Mouse (Mus musculus) testis, adult 2 months (tissue): ENCODE results near the gene Dctpp1. TPM values are rescaled to one million over a fixed set of nuclear protein-coding genes. Genes with fewer than 3 reads are reported as not detected.

Experiments used
- H3K27ac ChIP-seq: fragments of 200-500 bp; 2 replicates; pipeline ENCODE4 v1.5.1; 2012; ENCODE audit warnings: low read depth, low read length; ENCODE audit not compliant: control insufficient read depth, insufficient read depth
- H3K27me3 ChIP-seq: fragments of 200-500 bp; 2 replicates; pipeline ENCODE4 v1.6.1; 2012; ENCODE audit warnings: mild to moderate bottlenecking, low read length, moderate library complexity; ENCODE audit not compliant: control insufficient read depth, insufficient read depth
- H3K36me3 ChIP-seq: fragments of 200-500 bp; 2 replicates; pipeline ENCODE4 v1.6.1; 2012; ENCODE audit warnings: mild to moderate bottlenecking, low read length; ENCODE audit not compliant: control insufficient read depth, insufficient read depth
- H3K4me1 ChIP-seq: fragments of 200-500 bp; 2 replicates; pipeline ENCODE4 v1.6.1; 2012; ENCODE audit warnings: low read length; ENCODE audit not compliant: control insufficient read depth, insufficient read depth
- H3K4me3 ChIP-seq: fragments of 200-500 bp; 2 replicates; pipeline ENCODE4 v1.5.1; 2012; ENCODE audit warnings: low read depth, mild to moderate bottlenecking, low read length, moderate library complexity, mixed read lengths; ENCODE audit not compliant: control insufficient read depth
- CTCF ChIP-seq: fragments of 200-500 bp; IDR thresholded peaks from 2 replicates; pipeline ENCODE4 v1.5.1; 2012; ENCODE audit warnings: low read depth, mild to moderate bottlenecking, inconsistent platforms, low read length, moderate library complexity; ENCODE audit not compliant: control insufficient read depth, insufficient read depth, insufficient replicate concordance
- POLR2A ChIP-seq: fragments of 200-500 bp; IDR thresholded peaks from 2 replicates; pipeline ENCODE4 v1.6.1; 2012; ENCODE audit warnings: low read depth, mild to moderate bottlenecking, inconsistent platforms, low read length, moderate library complexity; ENCODE audit not compliant: control insufficient read depth
- polyA plus RNA-seq: library from polyadenylated mRNA; depleted of rRNA; stranded (reverse); fragments of >200 nt; gene quantifications from 2 replicates; pipeline ENCODE4 v1.2.3, GENCODE M21; 2012

Gene Dctpp1
- polyA plus RNA-seq, 1 experiment: 22.2 TPM

- Histone ChIP-seq H3K27me3 (no peaks in the 10 kb centered on the region), H3K27ac (no peak overlapping the region), H3K4me1 (peaks cover 27% of the 10 kb centered on the region), H3K36me3 (no peaks in the 10 kb centered on the region), H3K4me3 (no peak overlapping the region)
- TF ChIP-seq POLR2A (no peak), CTCF (peak; percentile 25; the same call in 1 of the 2 replicates)
These were observed 47.0 kb downstream of the Dctpp1 start for GRCm38 (mm10) chr7:127213485-127213884.

GRCm38 (mm10) chr7:127212432-127213250 is 47.9 kb downstream of the Dctpp1 start:
- H3K4me3 ChIP-seq: no peak overlapping the region
- no peaks in the 10 kb centered on the region for H3K36me3 ChIP-seq
- peaks cover 29% of the 10 kb centered on the region for H3K4me1 ChIP-seq
- TF ChIP-seq CTCF: no peak
- TF ChIP-seq POLR2A: no peak
- H3K27ac ChIP-seq: no peak overlapping the region
- no peaks in the 10 kb centered on the region for H3K27me3 ChIP-seq

GRCm38 (mm10) chr7:127211014-127211745 is 49.3 kb downstream of the Dctpp1 start:
- Histone ChIP-seq H3K4me1 (peaks cover 32% of the 10 kb centered on the region), H3K27ac (no peak overlapping the region), H3K36me3 (no peaks in the 10 kb centered on the region), H3K4me3 (no peak overlapping the region), H3K27me3 (no peaks in the 10 kb centered on the region)
- TF ChIP-seq POLR2A (no peak), CTCF (no peak)

- no peak overlapping the region for H3K4me3 ChIP-seq
These were observed 50.2 kb downstream of the Dctpp1 start for GRCm38 (mm10) chr7:127210266-127210665.

GRCm38 (mm10) chr7:127209851-127210250 is 50.7 kb downstream of the Dctpp1 start:
- TF ChIP-seq POLR2A (no peak), CTCF (no peak)
- H3K36me3 ChIP-seq: no peaks in the 10 kb centered on the region
- H3K4me3 ChIP-seq: no peak overlapping the region
- H3K27me3 ChIP-seq: no peaks in the 10 kb centered on the region
- no peak overlapping the region for H3K27ac ChIP-seq
- H3K4me1 ChIP-seq: peaks cover 23% of the 10 kb centered on the region

More at GRCm38 (mm10) chr7:127210266-127210665, 50.2 kb downstream of the Dctpp1 start:
- H3K27me3 ChIP-seq: no peaks in the 10 kb centered on the region
- H3K4me1 ChIP-seq: peaks cover 27% of the 10 kb centered on the region
- TF ChIP-seq POLR2A (no peak), CTCF (no peak)
- H3K36me3 ChIP-seq: no peaks in the 10 kb centered on the region
- no peak overlapping the region for H3K27ac ChIP-seq

- H3K36me3 ChIP-seq: no peaks in the 10 kb centered on the region
- H3K27ac ChIP-seq: peak within 1 kb of the TSS; percentile 40
- peak; percentile 28; the same call in 1 of the 2 replicates for TF ChIP-seq CTCF
- TF ChIP-seq POLR2A: 0 out of 2 replicates have a peak, but pooled peaks have one; percentile 31
- H3K27me3 ChIP-seq: no peaks in the 10 kb centered on the region
- H3K4me3 ChIP-seq: peak within 1 kb of the TSS; percentile 73
- H3K4me1 ChIP-seq: peaks cover 14% of the 10 kb centered on the region
These were observed 51.7 kb downstream of the Dctpp1 start, which contains the start of gene Mylpf for GRCm38 (mm10) chr7:127208553-127209438. Gene Mylpf (plus strand): TSS chr7:127208890.

- peak within 1 kb of the TSS; percentile 73 for H3K4me3 ChIP-seq
- H3K36me3 ChIP-seq: no peaks in the 10 kb centered on the region
- peaks cover 12% of the 10 kb centered on the region for H3K4me1 ChIP-seq
- H3K27me3 ChIP-seq: no peaks in the 10 kb centered on the region
- H3K27ac ChIP-seq: peak within 1 kb of the TSS; percentile 40
- TF ChIP-seq CTCF (no peak), POLR2A (no peak)
These were observed 52.3 kb downstream of the Dctpp1 start, which contains the start of gene Tbc1d10b for GRCm38 (mm10) chr7:127208295-127208552. Gene Tbc1d10b (minus strand): TSS chr7:127208468.
